Mouse (Mus musculus): ENCODE results near the gene Bicd1.
"Not testable (repeated sequence)": the region's sequence is repeated elsewhere in the genome, so short reads cannot be mapped to it uniquely, and the experiment has no call there.

The Bicd1 gene

GRCm38 (mm10) chr6:149408833-149409332 is at the start of gene Bicd1:
Bicd1 (plus strand) TSS chr6:149408886.
- peak; percentile 42 for DNase-seq

GRCm38 (mm10) chr6:149362533-149362932 is 46.2 kb upstream of the Bicd1 start:
- DNase-seq, result not testable (repeated sequence)

DNA sequence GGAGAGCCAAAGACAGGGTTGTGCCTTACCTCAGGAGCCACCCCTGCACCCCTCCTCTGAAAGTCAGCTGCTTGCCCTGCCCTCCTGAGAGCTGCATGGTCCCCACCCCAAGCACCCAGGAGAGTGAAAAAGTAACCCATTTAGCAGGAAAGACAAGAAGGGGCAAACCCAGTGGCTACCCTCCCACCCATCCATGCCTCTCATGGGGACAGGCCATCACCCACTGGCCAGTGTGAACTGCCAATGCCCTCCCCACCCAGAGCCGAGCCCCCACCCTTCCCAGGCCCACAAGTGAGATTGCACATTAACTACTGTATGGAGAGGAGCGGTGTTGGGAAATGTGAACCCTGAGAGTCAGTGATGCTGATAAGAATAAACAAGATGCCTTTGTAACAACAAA is 42.7 kb upstream of the Bicd1 start:
- DNase-seq, result not testable (repeated sequence)

GRCm38 (mm10) chr6:149366403-149366802 is 42.3 kb upstream of the Bicd1 start:
- DNase-seq, result no peak

- DNase-seq, result peak; percentile 85
These were observed 33.7 kb upstream of the Bicd1 start for GRCm38 (mm10) chr6:149374986-149375457.

DNA sequence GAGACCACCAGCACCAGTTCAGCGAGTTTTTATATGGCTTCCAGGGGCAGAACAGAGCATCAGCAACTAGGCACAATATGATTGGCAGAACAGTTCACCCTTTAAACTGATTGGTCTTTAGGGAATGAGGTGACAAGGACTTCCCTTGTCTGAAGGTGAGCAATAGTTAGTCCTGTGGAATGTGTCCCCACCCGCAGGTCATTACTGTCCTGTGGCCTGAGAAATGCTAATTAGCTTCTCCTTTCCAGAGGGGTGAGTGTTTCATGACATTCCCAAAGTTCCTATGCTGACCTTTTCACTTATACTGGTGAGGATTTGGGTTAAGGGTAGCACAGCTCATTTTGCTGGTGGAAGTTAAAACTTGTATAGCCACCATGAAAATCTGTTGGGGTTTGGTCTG is 25.2 kb upstream of the Bicd1 start:
- DNase-seq, result no peak

DNA sequence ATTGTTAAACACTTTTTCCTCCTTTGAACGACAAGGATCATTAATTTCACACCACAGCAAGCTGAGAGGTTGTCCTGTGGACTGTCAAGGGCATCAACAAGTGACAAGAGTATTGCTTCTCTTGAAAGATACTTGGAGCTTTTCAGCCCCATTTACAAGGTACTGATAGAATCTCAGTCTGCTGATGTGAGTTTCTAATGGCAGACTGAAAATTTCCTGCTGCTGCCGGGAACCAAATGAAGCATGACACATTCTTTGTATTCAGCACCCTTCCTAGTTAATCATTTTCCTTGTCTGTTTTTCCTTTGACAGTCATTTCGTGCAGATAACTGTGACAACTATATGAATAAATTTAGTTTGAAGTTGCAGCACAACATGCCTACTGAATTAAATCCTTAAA is 22.3 kb upstream of the Bicd1 start:
- no peak for DNase-seq

DNA sequence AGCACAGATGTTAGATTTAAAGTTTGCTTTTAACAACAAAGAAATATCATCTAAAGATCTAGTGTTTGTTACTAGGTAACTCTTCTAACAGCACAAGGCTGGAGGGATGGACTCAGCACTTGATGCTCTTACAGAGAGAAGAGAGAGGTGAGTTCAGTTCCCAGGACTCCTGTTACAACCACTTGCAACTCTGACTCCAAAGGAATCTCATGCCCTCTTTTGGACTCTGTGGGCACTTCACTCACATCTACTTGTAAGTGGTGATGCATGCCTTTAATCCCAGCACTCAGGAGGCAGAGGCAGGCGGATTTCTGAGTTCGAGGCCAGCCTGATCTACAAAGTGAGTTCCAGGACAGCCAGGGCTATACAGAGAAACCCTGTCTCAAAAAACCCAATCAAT is 19.1 kb upstream of the Bicd1 start:
- DNase-seq, result not testable (repeated sequence)

DNA sequence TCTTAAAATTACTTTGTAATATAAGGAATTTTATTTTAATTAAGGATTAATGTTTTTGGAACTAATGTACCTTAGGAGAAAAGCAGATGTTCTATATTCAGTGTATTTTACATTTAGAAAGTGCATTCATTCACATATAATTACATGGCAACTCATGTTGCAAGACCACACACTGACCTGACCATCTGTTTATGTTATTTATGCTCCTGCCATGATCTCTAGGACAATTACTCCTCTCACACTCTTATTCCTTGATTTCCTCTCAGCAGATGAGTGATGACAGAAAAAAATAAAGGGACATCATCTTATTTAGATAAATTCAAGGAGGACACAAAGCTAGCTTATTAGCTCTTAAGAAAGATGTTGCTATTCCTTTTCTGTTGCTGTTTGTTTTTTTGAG is 9.3 kb upstream of the Bicd1 start:
- DNase-seq, result no peak

GRCm38 (mm10) chr6:149409341-149409740 is 655 bp downstream of the Bicd1 start:
- no peak for DNase-seq

DNA sequence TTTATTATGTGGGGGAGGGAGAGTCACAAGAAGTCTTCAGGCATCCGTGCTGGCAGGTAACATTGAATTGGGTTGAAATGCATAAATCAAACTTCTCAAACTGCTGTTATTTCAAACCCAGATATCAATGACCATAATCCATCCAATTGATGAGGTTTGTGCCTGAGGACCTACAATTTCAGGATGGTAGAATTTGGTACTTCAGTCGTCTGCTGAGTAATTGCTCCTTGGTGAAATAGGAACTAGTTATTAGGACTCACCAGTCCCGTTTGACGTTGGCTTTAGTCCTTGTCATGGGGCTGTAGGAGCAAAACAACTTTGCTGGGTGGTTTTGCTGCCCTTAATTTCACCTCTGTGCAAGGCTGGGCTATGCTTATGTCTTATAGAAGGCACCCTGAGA is 1.2 kb downstream of the Bicd1 start:
- DNase-seq, result no peak

DNA sequence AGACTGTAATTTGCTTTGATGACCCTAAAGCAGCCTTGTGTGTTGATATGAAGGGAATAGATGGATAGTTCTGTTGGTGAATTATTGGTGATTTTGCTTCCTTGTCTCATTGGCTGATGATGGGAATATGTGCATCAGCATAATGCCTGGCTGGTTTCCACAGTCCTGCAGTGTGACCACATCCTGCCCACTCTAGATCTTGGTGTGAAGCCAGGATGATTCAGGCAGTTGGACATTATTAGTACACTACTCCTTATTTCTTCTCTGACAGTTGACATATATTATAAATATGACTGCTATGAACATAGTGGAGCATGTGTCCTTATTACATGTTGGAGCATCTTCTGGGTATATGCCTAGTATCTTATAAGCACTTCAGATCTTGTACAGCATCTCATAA is 4.6 kb downstream of the Bicd1 start:
- DNase-seq, result no peak

DNA sequence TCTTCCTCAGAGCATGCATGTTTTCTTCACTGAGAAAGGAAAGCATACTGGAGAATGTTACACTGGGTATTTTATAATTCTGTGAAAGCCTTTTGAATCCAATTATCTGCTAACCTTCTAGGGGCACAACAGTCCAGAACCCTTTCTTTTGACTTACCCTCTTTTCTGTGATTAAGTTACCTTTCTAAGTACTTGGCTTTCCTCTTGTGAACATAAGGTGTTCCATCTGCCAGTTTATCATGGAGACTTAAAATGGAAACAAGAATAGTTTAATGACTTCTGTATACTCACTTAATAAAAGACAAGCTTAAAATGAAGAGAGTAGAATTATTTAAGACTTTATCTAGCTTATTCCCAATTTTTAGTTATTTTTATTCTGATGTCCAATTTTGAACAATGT is 16.1 kb downstream of the Bicd1 start:
- no peak for DNase-seq

GRCm38 (mm10) chr6:149439140-149439539 is 30.5 kb downstream of the Bicd1 start:
- no peak for DNase-seq

DNA sequence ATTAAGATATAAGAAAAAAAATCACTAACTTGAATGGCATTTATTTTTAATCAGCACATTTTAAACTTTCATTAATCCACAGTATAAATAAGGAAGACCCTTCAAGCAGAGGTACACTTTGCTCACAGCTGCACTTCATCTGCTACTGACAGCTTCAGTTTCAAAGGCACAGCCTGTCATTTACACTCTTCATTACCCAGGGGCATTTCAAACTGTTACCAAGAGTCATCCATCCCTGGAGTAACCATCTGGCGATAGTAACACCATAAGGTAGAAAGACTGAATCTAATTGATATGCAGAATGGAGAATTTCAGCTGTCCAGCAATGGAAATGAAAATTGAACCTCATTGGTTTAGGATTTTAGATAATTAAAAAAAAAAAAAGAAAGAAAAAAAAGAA is 34.2 kb downstream of the Bicd1 start:
- no peak for DNase-seq

DNA sequence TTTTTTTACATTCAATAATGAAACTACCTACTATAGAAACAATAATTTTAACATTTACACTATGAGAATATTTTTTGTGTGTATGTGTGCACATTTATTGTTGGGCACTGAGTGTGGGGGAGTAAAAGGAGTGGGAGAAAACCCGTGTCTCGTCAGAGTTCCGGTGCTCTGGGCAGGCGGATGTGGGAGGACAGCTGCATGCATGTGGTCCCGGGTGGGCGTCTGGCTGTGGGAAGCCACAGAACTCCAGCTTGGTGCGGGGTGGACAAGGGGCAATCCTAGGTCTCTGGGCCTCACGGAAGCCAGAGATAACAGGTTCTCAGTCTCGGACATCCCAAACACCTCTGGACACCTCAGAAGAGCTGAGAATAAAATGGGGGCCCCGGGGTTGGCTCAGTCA is 37.2 kb downstream of the Bicd1 start:
- DNase-seq, result no peak

DNA sequence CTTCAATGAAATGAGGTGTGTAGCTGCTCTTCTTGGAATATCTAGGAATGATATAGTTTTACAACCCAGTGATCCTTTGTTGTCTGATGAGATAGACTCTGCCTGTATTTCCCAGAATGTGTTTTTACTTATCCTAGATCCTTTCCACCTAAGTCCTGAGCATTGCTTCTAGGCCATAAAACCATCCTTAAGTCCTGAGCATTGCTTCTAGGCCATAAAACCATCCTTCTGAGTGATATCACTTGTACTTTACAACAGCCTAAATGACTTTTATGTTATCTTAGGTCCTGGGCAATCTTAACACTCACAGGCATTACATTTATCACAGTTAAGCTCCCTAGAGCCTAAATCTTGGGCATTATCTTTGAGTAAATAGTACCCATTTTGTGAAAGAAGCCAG is 48.6 kb downstream of the Bicd1 start:
- DNase-seq, result no peak

DNA sequence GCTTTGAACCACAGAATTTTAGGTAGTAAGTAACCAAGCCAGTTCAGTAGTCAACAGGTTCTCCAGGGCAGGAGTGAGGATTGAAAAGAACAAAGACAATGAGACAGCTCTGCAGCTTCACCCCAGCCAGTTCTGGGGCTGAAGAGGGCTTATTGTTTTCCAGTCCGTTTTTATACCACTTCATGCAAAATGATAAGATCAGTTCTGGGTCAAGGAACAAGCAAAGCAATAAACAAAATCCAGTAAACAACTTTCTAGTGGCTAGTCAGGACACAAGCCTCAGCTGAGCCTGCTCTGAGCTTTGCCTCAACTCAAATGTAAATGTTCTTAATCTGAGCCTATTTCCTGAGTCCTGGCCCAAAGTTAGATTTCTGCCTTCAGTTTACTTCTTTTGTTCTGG is 52.3 kb downstream of the Bicd1 start:
- no peak for DNase-seq

DNA sequence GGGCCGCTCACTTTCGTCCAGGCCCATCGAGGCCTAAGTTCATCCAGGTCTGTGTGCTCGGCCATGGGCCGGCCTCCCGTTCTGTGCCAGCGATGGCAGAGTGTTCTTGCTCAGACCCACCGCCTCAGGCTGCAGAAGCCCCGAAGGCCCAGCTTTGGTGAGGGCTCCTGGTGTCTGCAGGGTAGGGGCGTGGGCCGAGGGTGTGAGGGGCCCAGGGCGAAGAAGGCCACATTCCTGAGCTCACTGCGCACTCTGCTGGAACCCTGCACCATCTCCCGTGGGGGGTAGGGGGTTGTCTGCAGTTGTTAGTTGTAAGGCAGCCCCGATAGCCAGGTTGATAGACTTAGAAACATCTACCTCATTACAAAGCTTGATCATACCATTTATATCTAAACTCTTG is 62.8 kb downstream of the Bicd1 start:
- DNase-seq, result no peak

GRCm38 (mm10) chr6:149472441-149472840 is 63.8 kb downstream of the Bicd1 start:
- DNase-seq, result not testable (repeated sequence)

- DNase-seq, result not testable (repeated sequence)
These were observed 73.2 kb downstream of the Bicd1 start for GRCm38 (mm10) chr6:149481868-149482267.

GRCm38 (mm10) chr6:149494662-149495061 is 86.0 kb downstream of the Bicd1 start:
- no peak for DNase-seq

DNA sequence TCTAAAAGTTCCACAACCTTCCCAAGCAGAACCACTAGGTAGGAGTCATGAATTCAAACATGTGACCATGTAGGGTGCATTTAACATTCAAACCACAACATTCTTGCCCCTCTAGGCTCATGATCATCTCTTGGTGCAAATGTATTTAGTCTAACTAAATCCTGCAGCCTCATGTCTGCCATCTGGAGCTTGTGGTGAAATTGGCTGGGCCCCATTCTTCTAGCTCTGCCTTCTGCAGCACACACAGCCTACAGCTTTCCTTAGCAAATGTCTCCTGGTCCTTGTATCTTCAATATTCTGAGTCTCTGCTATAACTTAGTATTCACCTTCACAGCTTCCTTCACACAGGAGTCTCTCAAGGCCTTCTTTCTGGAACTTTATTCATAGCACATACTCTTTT is 87.2 kb downstream of the Bicd1 start:
- no peak for DNase-seq

DNA sequence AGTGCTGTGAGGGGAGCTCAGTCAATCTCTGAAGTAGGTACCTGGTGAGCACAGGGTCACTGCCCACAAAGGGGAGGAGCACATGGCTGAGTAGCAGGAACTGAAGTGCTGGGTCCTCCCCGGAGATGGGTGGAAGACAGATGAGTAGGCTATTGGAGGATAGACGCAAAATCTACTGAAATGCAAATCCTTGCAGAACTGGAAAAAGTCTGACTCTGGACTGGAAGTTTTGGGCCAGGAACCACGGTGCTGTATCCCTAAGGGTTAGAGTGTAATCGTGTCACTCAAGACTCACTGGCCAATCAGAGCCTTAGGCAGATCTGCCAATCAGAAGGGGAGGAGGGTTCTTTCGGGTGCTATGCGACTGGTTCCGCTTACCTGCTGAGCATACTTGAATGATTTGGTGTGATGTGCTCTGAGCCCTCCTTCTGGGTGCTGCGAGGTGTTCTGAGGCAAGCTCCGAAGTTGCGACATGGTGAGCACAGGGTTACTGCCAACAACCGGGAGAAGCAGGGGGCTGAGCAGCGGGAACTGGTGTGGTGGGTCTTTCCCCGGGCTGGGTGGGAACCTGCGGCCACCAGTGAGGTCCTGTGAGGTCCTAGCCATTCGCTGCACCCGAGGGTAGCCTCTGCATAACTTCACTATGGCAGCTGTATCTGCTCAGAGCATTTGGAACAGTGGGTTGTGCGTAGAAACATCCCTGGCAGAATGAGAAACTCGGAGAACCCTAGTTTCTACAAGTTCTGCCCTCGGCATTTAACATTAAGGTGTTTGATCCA is 157.2 kb downstream of the Bicd1 start:
- DNase-seq, result peak; percentile 56

- no peak for DNase-seq
These were observed 158.5 kb downstream of the Bicd1 start for GRCm38 (mm10) chr6:149567219-149567618.

Data from lung, postnatal 10 days (tissue).